Mouse (Mus musculus) limb, embryonic 12.5 days (tissue): Measurements from ENCODE around the gene Adarb1. TPM values are rescaled to one million over a fixed set of nuclear protein-coding genes. Genes with fewer than 3 reads are reported as not detected.
A peak's percentile ranks its signal among the peaks of the same experiment; 100 is the strongest.

Experiments
- ATAC-seq: fragments of 200-750 bp; cut with Nextera tagmentation; 2 replicates; pipeline ENCODE4 v1.8.0; 2017; ENCODE audit warnings: low read depth, moderate TSS enrichment; ENCODE audit not compliant: insufficient number of reproducible peaks, insufficient read depth, low FRiP score, low TSS enrichment
- H3K27ac ChIP-seq: fragments of 300-500 bp; sonication (generic); 2 replicates; pipeline ENCODE4 v1.5.1; 2016; ENCODE audit warnings: mild to moderate bottlenecking, moderate library complexity
- H3K27me3 ChIP-seq: fragments of 300-500 bp; sonication (generic); 2 replicates; pipeline ENCODE4 v1.6.1; 2016; ENCODE audit warnings: mild to moderate bottlenecking, moderate library complexity
- H3K36me3 ChIP-seq: fragments of 300-500 bp; sonication (generic); 2 replicates; pipeline ENCODE4 v1.6.1; 2016; ENCODE audit warnings: mild to moderate bottlenecking, moderate library complexity
- H3K4me1 ChIP-seq: fragments of 300-500 bp; sonication (generic); replicated peaks from 2 replicates; pipeline ENCODE4 v1.6.1; 2016
- H3K4me2 ChIP-seq: fragments of 300-500 bp; sonication (generic); 2 replicates; pipeline ENCODE4 v1.6.1; 2016; ENCODE audit warnings: mild to moderate bottlenecking, moderate library complexity
- H3K4me3 ChIP-seq: fragments of 300-500 bp; sonication (generic); replicated peaks from 2 replicates; pipeline ENCODE4 v1.5.1; 2016; ENCODE audit warnings: mild to moderate bottlenecking
- H3K9ac ChIP-seq: fragments of 300-500 bp; sonication (generic); replicated peaks from 2 replicates; pipeline ENCODE4 v1.6.1; 2016; ENCODE audit warnings: mild to moderate bottlenecking, moderate library complexity
- H3K9me3 ChIP-seq: fragments of 300-500 bp; sonication (generic); 2 replicates; pipeline ENCODE4 v1.6.1; 2016; ENCODE audit warnings: mild to moderate bottlenecking, moderate library complexity
- WGBS: fragments of 180-500 bp; shearing (Covaris S2); methylation state at CpG from one replicate; pipeline ENCODE4 v1.1.7; 2016; 5-methylcytosine and 5-hydroxymethylcytosine counted together
- polyA plus RNA-seq: library from polyadenylated mRNA; unstranded; fragments of >200 nt; fragmentation: Nextera tagmentation; extraction: Ambion mirVana; gene quantifications from 2 replicates; pipeline ENCODE4 v1.2.1, GENCODE M21; 2016

Adarb1 gene
- polyA plus RNA-seq, 1 experiment from 2014 or later: 6.4 TPM

DNA sequence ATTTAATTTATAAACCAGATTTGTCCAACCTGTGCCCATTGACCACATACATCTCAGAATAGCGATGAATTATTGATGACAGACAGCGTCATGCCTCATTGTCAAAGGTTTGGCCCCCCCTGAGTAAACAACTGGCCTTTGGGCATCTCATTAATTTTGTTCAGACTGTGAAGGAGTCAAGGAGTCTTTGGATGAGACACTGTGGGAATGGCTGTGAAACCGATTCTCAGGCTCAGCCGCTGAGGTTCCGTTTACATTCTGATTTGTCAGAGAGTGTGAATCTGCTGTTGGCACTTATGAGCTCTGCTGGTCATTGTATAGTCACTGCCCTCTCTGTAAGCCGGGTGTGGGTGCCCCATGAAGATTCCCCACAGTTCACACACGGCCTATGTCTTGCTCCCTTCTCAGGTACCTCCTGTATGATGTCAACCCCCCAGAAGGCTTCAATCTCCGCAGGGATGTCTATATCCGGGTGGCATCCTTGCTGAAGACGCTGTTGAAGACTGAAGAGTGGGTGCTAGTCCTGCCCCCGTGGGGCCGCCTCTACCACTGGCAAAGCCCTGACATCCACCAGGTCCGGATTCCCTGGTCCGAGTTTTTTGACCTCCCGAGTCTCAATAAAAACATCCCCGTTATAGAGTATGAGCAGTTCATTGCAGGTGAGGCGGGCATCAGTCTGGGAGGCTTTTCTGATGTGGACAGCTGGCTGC is 157.7 kb downstream of the Adarb1 start:
- no peak for ATAC-seq
- 87% methylated on average over 17 of the region's 17 CpGs for WGBS
- H3K9ac ChIP-seq: peak overlapping the region; percentile 84; the same call in 1 of the 2 replicates

DNA sequence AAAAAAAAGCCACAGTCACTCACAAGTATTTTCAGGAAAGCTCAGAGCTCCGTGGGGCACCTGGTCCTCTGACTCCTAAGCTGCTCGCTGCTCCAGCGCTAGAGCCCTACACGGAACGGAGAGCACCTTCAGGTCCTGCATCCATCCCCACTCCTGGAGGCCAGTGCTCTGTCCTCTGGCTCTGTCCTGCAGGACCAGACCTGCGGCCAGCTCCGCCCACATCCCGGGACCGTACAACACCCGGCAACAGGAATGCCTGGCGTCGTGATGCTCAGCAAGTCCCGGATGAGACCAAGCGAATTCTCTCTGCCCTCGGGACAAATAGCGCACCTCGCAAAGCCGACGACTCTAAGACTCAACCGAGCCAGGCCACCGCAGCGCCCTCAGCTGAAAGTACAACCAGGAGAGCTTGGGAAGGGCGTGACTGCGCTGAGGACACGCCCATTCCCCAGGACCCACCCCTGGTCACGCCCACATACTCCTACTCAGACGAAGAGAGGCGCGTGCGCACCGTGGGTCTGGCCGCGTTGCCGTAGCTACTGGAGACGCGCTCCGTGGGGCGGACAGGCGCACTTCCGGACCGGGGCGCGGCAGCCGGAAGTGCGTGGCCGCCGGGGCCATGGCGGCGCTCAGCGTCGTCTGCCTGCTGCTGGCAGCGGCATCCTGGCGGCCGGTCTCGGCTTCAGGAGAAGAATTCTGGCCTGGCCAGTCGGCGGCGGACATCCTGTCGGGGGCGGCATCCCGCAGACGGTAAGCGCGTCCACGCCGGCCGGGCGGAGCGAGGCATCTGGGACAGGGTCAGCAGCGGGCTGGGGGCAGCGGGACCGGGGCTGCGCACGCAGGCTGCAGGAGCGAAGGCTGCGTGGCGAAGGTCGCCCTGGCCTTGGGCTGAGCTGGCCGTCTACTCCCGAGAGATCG is 159.1 kb downstream of the Adarb1 start, which contains the start of gene Pofut2:
Gene Pofut2, plus strand, starts transcription at position 515 of the 918 bp plus-strand sequence.
- Histone ChIP-seq H3K36me3 (peaks cover 36% of the 10 kb centered on the region), H3K4me3 (peak within 1 kb of the TSS; percentile 95), H3K9me3 (no peaks in the 10 kb centered on the region), H3K27me3 (no peaks in the 10 kb centered on the region), H3K27ac (peak within 1 kb of the TSS; percentile 87), H3K4me2 (peak within 1 kb of the TSS; percentile 74), H3K9ac (peak within 1 kb of the TSS; percentile 84), H3K4me1 (peaks cover 22% of the 10 kb centered on the region)
- under 1% methylated on average over 81 of the region's 81 CpGs for WGBS
- peak; percentile 97 for ATAC-seq

More for the DNA sequence above, 157.7 kb downstream of the Adarb1 start:
- H3K27me3 ChIP-seq: no peaks in the 10 kb centered on the region
- no peaks in the 10 kb centered on the region for H3K9me3 ChIP-seq
- H3K4me3 ChIP-seq: peak overlapping the region; percentile 95
- peaks cover 15% of the 10 kb centered on the region for H3K4me1 ChIP-seq
- H3K4me2 ChIP-seq: peak overlapping the region; percentile 74
- H3K36me3 ChIP-seq: peaks cover 49% of the 10 kb centered on the region
- no peak overlapping the region for H3K27ac ChIP-seq

DNA sequence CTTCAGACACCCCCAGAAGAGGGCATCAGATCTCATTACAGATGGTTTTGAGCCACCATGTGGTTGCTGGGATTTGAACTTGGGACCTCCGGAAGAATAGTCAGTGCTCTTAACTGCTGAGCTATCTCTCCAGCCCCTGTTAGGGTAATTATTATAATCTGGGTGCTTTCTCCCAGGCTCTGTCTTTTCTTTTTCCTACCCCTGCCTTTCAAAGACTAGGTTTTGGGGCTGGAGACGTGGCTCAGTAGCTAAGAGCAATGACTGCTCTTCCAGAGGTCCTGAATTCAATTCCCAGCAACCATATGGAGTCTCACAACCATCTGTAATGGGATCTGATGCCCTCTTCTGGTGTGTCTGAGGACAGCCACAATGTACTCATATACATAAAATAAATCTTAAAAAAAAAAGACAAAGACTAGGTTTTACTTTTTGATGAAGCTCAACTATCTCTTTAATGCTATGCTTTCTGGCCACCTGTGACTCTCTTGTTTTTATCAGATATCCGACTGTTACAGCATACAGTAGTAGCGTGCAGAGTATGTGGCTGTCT is 160.0 kb downstream of the Adarb1 start:
- ATAC-seq: no peak
- Histone ChIP-seq H3K36me3 (peaks cover 27% of the 10 kb centered on the region), H3K4me3 (peak overlapping the region; percentile 95), H3K4me2 (peak overlapping the region; percentile 74), H3K9me3 (no peaks in the 10 kb centered on the region), H3K9ac (peak overlapping the region; percentile 69), H3K27me3 (no peaks in the 10 kb centered on the region), H3K27ac (peak overlapping the region; percentile 87; the same call in 1 of the 2 replicates), H3K4me1 (peaks cover 22% of the 10 kb centered on the region)
- whole genome bisulfite sequencing: 58% methylated on average over 4 of the region's 4 CpGs

DNA sequence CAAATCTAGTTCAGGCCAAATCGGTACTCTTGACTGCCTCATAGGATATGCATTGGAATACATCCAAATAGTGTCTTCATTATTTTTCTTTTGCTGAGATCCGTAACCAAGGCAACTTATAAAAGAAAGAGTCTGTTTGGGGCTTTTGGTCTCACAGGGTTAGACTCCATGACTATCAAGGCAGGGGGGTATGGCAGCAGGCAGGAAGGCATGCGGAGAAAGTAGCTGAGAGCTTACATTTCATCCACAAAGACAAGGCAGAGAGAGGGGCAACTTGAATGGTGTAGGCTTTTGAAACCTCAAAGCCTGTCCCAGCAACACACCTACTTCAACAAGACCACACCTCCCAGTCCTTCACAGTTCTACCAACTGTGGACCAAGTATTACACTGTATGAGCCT is 162.4 kb downstream of the Adarb1 start:
- no peak overlapping the region for H3K4me2 ChIP-seq
- no peak overlapping the region for H3K4me3 ChIP-seq
- WGBS: 91% methylated on average over 3 of the region's 3 CpGs
- H3K9me3 ChIP-seq: no peaks in the 10 kb centered on the region
- H3K27ac ChIP-seq: no peak overlapping the region
- no peaks in the 10 kb centered on the region for H3K27me3 ChIP-seq
- H3K4me1 ChIP-seq: peaks cover 40% of the 10 kb centered on the region
- ATAC-seq: no peak
- peaks cover 3% of the 10 kb centered on the region for H3K36me3 ChIP-seq
- no peak overlapping the region for H3K9ac ChIP-seq

DNA sequence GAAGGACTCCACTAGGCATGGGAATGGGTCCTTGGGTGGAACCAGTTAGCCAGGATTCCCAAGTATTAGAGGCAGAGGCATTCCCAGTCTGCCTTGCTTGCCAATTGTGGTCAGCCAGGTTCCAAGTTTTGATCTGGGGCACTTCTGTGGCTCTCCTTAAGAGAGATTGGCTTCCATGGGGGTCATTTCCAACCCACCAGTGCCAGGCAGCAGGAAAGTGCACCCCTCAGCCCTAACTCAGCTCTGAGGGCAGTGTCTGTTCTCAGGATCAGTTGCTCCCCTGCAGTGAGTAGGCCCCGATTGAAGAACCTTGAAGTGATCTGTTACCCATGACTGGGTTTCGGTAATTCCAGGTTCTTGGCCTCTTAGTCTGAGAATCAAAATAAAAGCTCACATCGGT is 162.8 kb downstream of the Adarb1 start:
- WGBS: 89% methylated on average over 3 of the region's 3 CpGs
- ATAC-seq: no peak
- H3K27me3 ChIP-seq: no peaks in the 10 kb centered on the region
- H3K4me3 ChIP-seq: no peak overlapping the region
- H3K4me2 ChIP-seq: no peak overlapping the region
- no peaks in the 10 kb centered on the region for H3K36me3 ChIP-seq
- peak overlapping the region; percentile 50; the same call in 1 of the 2 replicates for H3K27ac ChIP-seq
- no peak overlapping the region for H3K9ac ChIP-seq
- H3K9me3 ChIP-seq: no peaks in the 10 kb centered on the region
- peaks cover 36% of the 10 kb centered on the region for H3K4me1 ChIP-seq

DNA sequence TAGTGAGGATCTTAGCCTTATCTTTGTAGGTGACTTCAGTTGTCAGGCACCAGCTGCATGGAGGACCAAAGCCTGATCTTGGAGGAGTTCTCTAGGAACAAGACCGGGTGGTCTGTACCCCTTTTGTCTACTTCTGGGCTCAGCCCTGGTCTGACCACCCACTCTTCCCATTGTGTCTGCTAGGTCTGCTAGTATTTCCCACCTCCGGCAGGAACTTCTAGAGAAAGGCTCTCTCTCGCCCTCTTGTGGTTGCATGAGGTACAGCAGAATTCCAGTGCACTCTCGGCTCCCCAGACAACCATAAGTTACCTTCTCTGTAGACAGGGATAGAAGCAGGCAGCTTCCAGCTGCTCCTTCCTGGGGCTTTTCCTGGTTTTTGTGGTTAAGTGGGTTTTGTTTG is 165.3 kb downstream of the Adarb1 start:
- Histone ChIP-seq H3K27ac (no peak overlapping the region), H3K4me1 (peaks cover 30% of the 10 kb centered on the region), H3K9ac (no peak overlapping the region), H3K36me3 (no peaks in the 10 kb centered on the region), H3K9me3 (no peaks in the 10 kb centered on the region), H3K4me2 (no peak overlapping the region), H3K4me3 (no peak overlapping the region), H3K27me3 (no peaks in the 10 kb centered on the region)
- 0% methylated on average over 4 of the region's 4 CpGs for WGBS
- 0 out of 2 replicates have a peak, but pooled peaks have one; percentile 48 for ATAC-seq

DNA sequence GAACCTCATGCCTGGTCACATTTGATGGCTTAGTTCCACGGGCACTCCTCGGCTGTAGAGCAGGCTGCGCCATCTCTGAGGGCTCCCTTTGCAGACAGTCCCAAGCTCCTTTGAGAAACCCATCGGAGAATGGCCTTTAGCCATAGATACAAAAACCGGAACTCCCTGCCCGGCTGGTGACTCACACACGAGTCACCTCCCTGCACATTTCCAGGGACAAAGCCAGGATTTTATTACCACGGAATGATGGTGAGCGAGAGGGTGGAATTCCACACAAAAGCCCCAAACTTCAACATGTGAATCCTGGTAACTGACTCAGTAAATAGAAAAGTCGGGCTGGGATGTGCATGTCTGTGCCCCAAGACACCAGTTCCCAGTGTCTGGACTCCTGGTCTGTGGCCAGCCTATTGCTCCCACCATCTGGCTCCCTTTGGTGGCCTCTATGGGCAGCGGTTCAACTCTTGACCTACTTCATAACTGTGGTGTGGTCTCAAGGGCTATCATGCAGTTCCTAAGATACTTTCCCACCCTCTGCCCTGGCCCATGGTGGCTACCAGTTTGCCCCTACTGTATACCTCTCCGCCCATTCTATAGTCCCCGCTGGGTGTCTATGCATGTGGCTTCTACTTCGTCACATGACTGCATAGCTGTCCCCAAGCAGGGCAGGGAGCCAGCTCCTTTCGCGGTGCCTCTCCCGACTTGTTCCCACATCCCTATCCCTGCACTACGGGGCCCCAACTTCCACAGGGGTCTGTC is 166.1 kb downstream of the Adarb1 start:
- Histone ChIP-seq H3K36me3 (no peaks in the 10 kb centered on the region), H3K4me1 (peaks cover 37% of the 10 kb centered on the region), H3K9me3 (no peaks in the 10 kb centered on the region), H3K4me3 (no peak overlapping the region), H3K27me3 (no peaks in the 10 kb centered on the region), H3K9ac (no peak overlapping the region), H3K4me2 (no peak overlapping the region), H3K27ac (0 out of 2 replicates have a peak overlapping the region, but pooled peaks have one; percentile 29)
- WGBS: 81% methylated on average over 18 of the region's 18 CpGs
- no peak for ATAC-seq

DNA sequence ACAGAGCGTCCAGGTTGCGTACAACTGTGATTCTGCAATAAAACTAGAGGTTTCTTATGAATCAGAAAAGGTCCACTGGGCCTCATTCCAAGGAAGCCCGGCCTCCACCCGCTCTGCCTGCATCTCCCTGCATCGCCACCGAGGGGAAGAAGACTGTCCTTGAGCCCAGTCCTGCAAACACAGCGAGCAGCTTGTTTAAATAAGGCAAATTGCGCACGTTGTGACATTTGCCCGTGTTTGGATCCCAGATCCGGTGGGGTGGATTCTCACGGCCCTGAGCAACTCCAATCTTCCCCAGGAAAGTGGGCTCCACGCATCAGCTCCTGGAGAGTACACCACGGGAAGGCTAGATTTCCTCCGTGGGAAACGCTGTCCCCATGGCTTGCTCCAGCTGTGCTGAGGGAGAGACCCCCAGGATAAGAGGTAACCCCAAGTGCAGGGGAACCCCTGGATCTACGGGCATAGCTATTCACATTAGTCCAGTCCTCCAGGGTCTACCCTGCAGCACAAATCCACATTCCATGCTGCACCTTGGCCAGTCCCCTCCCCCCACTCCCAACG is 166.8 kb downstream of the Adarb1 start:
- Histone ChIP-seq H3K27ac (no peak overlapping the region), H3K9ac (no peak overlapping the region), H3K36me3 (no peaks in the 10 kb centered on the region), H3K4me3 (no peak overlapping the region), H3K4me2 (no peak overlapping the region), H3K27me3 (no peaks in the 10 kb centered on the region), H3K4me1 (peaks cover 37% of the 10 kb centered on the region), H3K9me3 (no peaks in the 10 kb centered on the region)
- no peak for ATAC-seq
- 59% methylated on average over 18 of the region's 18 CpGs for WGBS

DNA sequence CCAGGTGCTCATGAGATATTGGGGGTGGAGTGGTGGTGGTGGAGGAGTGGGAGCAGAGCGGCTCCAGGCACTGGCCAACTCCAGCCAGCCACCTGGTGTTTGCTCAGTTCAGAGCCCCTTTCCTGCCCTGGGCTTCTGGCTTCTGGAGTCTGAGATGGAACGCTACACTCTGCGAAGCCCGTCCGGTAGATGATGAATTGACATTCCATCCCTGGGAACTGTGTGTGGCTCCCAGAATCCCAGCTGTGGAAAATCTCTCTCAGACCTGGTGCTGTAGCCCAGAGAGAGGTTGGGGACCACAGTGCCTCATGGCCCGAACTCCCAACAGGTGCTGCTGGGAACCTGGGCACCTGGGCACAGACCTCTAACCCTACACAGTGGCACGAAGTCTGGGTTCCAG is 170.4 kb downstream of the Adarb1 start:
- no peak for ATAC-seq
- 49% methylated on average over 7 of the region's 7 CpGs for WGBS

DNA sequence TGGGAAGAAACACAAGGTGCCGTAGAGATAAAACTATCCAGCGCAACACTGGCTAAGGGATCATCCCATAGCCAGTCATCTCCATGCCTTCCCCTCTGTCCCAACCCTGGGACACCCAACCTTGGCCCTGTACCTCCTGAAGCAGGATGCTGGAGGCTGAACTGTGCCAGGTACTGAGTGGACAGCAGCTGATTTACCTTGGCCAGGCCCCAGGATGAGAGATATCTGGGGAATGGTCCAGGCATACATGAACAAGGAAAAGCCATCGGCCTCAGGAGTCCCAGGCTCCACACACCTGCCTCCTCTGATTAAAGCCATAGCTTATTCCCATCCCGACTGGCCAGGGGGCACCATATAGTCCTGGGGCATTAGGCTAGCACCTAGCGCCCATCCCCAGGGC is 171.0 kb downstream of the Adarb1 start:
- H3K4me2 ChIP-seq: no peak overlapping the region

More for the DNA sequence above, 170.4 kb downstream of the Adarb1 start:
- Histone ChIP-seq H3K4me2 (no peak overlapping the region), H3K4me3 (no peak overlapping the region), H3K27ac (peak overlapping the region; percentile 41; the same call in 1 of the 2 replicates), H3K9ac (no peak overlapping the region), H3K36me3 (no peaks in the 10 kb centered on the region), H3K27me3 (no peaks in the 10 kb centered on the region), H3K4me1 (peaks cover 30% of the 10 kb centered on the region), H3K9me3 (no peaks in the 10 kb centered on the region)

More for the DNA sequence above, 171.0 kb downstream of the Adarb1 start:
- 88% methylated on average over 5 of the region's 5 CpGs for WGBS
- no peak overlapping the region for H3K27ac ChIP-seq
- H3K27me3 ChIP-seq: no peaks in the 10 kb centered on the region
- H3K9ac ChIP-seq: no peak overlapping the region
- H3K9me3 ChIP-seq: no peaks in the 10 kb centered on the region
- no peaks in the 10 kb centered on the region for H3K36me3 ChIP-seq
- peaks cover 23% of the 10 kb centered on the region for H3K4me1 ChIP-seq
- no peak for ATAC-seq
- no peak overlapping the region for H3K4me3 ChIP-seq
